Mouse (Mus musculus) heart, postnatal 0 days (tissue): ENCODE measurements around the gene Rita1.

Experiments used
- CTCF ChIP-seq: IDR thresholded peaks from 2 replicates; pipeline ENCODE4 v1.5.1; 2016; ENCODE audit warnings: antibody characterized with exemption, control low read depth, low read depth
- EP300 ChIP-seq: IDR thresholded peaks from 2 replicates; pipeline ENCODE4 v1.6.1; 2016; ENCODE audit warnings: antibody characterized with exemption, low read depth

GRCm38 (mm10) chr5:120611416-120611815 is 973 bp downstream of the Rita1 start:
- no peak for TF ChIP-seq CTCF
- TF ChIP-seq EP300: no peak
